Mouse (Mus musculus) 416B (cell line): ENCODE data around the gene C1qtnf6.

Source experiments
- DNase-seq: peaks from one replicate; pipeline ENCODE4 v3.0.0; 2011; ENCODE audit warnings: low read depth

C1qtnf6 gene

GRCm38 (mm10) chr15:78544561-78545001, 13.4 kb upstream of the C1qtnf6 start, which contains the start of gene Sstr3:
Sstr3 (minus strand) TSS chr15:78544685.
- DNase-seq, result no peak

GRCm38 (mm10) chr15:78544041-78544440, 12.8 kb upstream of the C1qtnf6 start:
- no peak for DNase-seq

GRCm38 (mm10) chr15:78542767-78543303, 11.6 kb upstream of the C1qtnf6 start:
- no peak for DNase-seq

GRCm38 (mm10) chr15:78542098-78542766, 11.0 kb upstream of the C1qtnf6 start:
- no peak for DNase-seq

- DNase-seq, result no peak
Measured at GRCm38 (mm10) chr15:78541606-78542005, 10.4 kb upstream of the C1qtnf6 start.

- no peak for DNase-seq
Measured at GRCm38 (mm10) chr15:78541036-78541435, 9.8 kb upstream of the C1qtnf6 start.

- no peak for DNase-seq
Measured at GRCm38 (mm10) chr15:78535723-78536421, 4.7 kb upstream of the C1qtnf6 start.

- no peak for DNase-seq
Measured at GRCm38 (mm10) chr15:78533346-78533835, 2.2 kb upstream of the C1qtnf6 start.

GRCm38 (mm10) chr15:78532566-78533345, 1.5 kb upstream of the C1qtnf6 start:
- no peak for DNase-seq

GRCm38 (mm10) chr15:78531901-78532469, 769 bp upstream of the C1qtnf6 start:
- DNase-seq, result peak; percentile 97

- no peak for DNase-seq
Measured at GRCm38 (mm10) chr15:78531451-78531720, 170 bp upstream of the C1qtnf6 start.

GRCm38 (mm10) chr15:78530141-78530540, 1.1 kb downstream of the C1qtnf6 start:
- DNase-seq, result no peak

GRCm38 (mm10) chr15:78529428-78529990, 1.7 kb downstream of the C1qtnf6 start:
- peak; percentile 59 for DNase-seq

GRCm38 (mm10) chr15:78528726-78529411, 2.3 kb downstream of the C1qtnf6 start:
- peak; percentile 72 for DNase-seq

- DNase-seq, result peak; percentile 63
Measured at GRCm38 (mm10) chr15:78527973-78528372, 3.2 kb downstream of the C1qtnf6 start.

- no peak for DNase-seq
Measured at GRCm38 (mm10) chr15:78524163-78524562, 7.1 kb downstream of the C1qtnf6 start.

- peak; percentile 54 for DNase-seq
Measured at GRCm38 (mm10) chr15:78521892-78522291, 9.3 kb downstream of the C1qtnf6 start.

- DNase-seq, result no peak
Measured at GRCm38 (mm10) chr15:78521331-78521730, 9.9 kb downstream of the C1qtnf6 start.

GRCm38 (mm10) chr15:78520112-78520715, 11.0 kb downstream of the C1qtnf6 start:
- peak; percentile 39 for DNase-seq

GRCm38 (mm10) chr15:78518221-78518620, 13.0 kb downstream of the C1qtnf6 start:
- peak; percentile 49 for DNase-seq

GRCm38 (mm10) chr15:78515759-78516158, 15.5 kb downstream of the C1qtnf6 start:
- peak; percentile 68 for DNase-seq
